10 mouse cellular contexts compared by ENCODE assay signal in the genomic region with DNA sequence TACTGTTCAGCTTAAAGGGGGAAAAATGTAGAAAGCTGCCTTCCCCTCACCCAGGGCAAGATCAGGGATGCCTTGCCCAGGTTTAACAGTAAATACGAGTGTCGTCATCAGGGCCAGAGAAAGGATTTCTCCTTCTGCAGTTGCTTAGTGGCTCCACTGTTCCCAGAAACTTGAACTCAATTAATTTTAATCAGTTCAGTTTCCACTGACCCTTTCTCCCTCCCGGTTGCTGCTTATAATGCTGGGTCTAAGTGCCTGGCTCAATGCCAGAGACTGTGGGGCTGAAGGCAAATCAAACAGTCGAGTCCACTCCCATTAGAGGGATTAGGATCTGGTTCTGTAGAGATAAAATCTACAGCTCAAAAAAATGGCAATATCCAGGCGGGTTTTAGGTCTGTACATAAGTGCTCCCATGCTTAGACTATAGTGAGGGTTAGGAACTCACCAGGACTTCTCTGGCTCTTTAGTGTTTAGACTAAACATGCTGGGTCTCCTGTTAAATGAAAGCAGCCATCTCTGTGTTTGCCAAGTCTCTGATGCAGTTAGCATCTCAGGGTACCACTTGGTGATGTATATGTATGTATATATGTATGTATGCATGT.
DNase-seq lines count a peak whose midpoint lies in the region; ATAC-seq and TF ChIP-seq lines count a peak whose summit lies in the region.
"Had no signal": no experiment of that assay in that cellular context is flagged by ENCODE, and none has a peak within 500 bp of the region (broad histone marks: within the 10 kb centered on the region; RNA-seq: fewer than 3 reads in every experiment).

No protein-coding gene starts in this region.

- peak; percentile 24 for DNase-seq in embryo, embryonic 10.5 days (ENCODE audit: low spot score)
- no peak for DNase-seq in embryo, embryonic 10 days (ENCODE audit: low spot score)
- DNase-seq in brain, embryonic 14.5 days (ENCODE audit: low read depth): peak; percentile 91
- DNase-seq in midbrain, embryonic 10.5 days (ENCODE audit: low spot score): no peak
- DNase-seq in gastrocnemius, postnatal 4 days (ENCODE audit: low spot score in 2 of 2): no peak
- DNase-seq in adrenal gland, adult 18-20 months (ENCODE audit: low spot score in 2 of 2): no peak
- DNase-seq in cerebellum, postnatal 36 days: no peak

- no peak for TF ChIP-seq CTCF in brain, embryonic 14.5 days (IDR thresholded peaks at IDR 0.05; ENCODE audit: borderline replicate concordance, extremely low read depth, insufficient read depth, insufficient read length)

- no peaks in the 10 kb centered on the region for H3K27me3 ChIP-seq in intestine, embryonic 15.5 days (replicated peaks)
- no peaks in the 10 kb centered on the region for H3K27me3 ChIP-seq in midbrain, embryonic 10.5 days (ENCODE audit: low read depth, poor library complexity, severe bottlenecking)
- H3K27me3 ChIP-seq: heart, embryonic 15.5 days; liver, embryonic 15.5 days had no signal

- WGBS in intestine, embryonic 15.5 days: 28% methylated on average over 5 of the region's 5 CpGs
- WGBS in midbrain, embryonic 10.5 days: 84% methylated on average over 5 of the region's 5 CpGs

- peak; percentile 25; the same call in 1 of the 2 replicates for ATAC-seq in intestine, embryonic 15.5 days

- no peaks in the 10 kb centered on the region; the same call in 1 of the 2 replicates for H3K4me1 ChIP-seq in intestine, embryonic 15.5 days (replicated peaks)
- peaks cover 19% of the 10 kb centered on the region; the same call in 1 of the 2 replicates for H3K4me1 ChIP-seq in midbrain, embryonic 10.5 days
- H3K4me1 ChIP-seq: liver, embryonic 15.5 days had no signal

- H3K4me2 ChIP-seq in intestine, embryonic 15.5 days (replicated peaks): no peak overlapping the region
- H3K4me2 ChIP-seq: heart, embryonic 15.5 days; liver, embryonic 15.5 days had no signal

- H3K27ac ChIP-seq in intestine, embryonic 15.5 days: 0 out of 2 replicates have a peak overlapping the region, but pooled peaks have one; percentile 42
- H3K27ac ChIP-seq in midbrain, embryonic 10.5 days (replicated peaks): 0 out of 2 replicates have a peak overlapping the region, but pooled peaks have one; percentile 52
- H3K27ac ChIP-seq: heart, embryonic 15.5 days; liver, embryonic 15.5 days had no signal

- H3K9ac ChIP-seq in intestine, embryonic 15.5 days: no peak overlapping the region
- H3K9ac ChIP-seq: heart, embryonic 15.5 days; liver, embryonic 15.5 days had no signal

- no peaks in the 10 kb centered on the region for H3K9me3 ChIP-seq in intestine, embryonic 15.5 days
- no peaks in the 10 kb centered on the region for H3K9me3 ChIP-seq in midbrain, embryonic 10.5 days (replicated peaks)
- H3K9me3 ChIP-seq: heart, embryonic 15.5 days; liver, embryonic 15.5 days had no signal

- H3K4me3 ChIP-seq in intestine, embryonic 15.5 days (replicated peaks): no peak overlapping the region
- no peak overlapping the region for H3K4me3 ChIP-seq in midbrain, embryonic 10.5 days
- H3K4me3 ChIP-seq: heart, embryonic 15.5 days; liver, embryonic 15.5 days had no signal

- peaks cover 3% of the 10 kb centered on the region for H3K36me3 ChIP-seq in intestine, embryonic 15.5 days
- peaks cover 87% of the 10 kb centered on the region for H3K36me3 ChIP-seq in midbrain, embryonic 10.5 days
- H3K36me3 ChIP-seq: liver, embryonic 15.5 days had no signal

- TF ChIP-seq POLR2A in brain, embryonic 14.5 days (IDR thresholded peaks at IDR 0.05; ENCODE audit: borderline replicate concordance, extremely low read depth, insufficient read depth, insufficient read length, poor library complexity, severe bottlenecking): no peak

Comparison
In these comparisons a context has a peak if more than half of its experiments do, and no peak if none do; other contexts are left out.
1. DNase-seq: peak in embryo, embryonic 10.5 days (single experiment) and brain, embryonic 14.5 days (single experiment); none in embryo, embryonic 10 days (single experiment), midbrain, embryonic 10.5 days (single experiment), gastrocnemius, postnatal 4 days (0 of 2), adrenal gland, adult 18-20 months (0 of 2) and cerebellum, postnatal 36 days (0 of 2).